Mouse (Mus musculus) telencephalon, adult 2 months (tissue): ENCODE measurements around the gene Ttc12.

Experiments used
- DNase-seq: peaks from one replicate; pipeline ENCODE4 v3.0.0-alpha.2; 2011; ENCODE audit warnings: low read depth, low spot score

Ttc12 gene

GRCm38 (mm10) chr9:49485892-49486311 is at the start of gene Ttc12:
Gene Ttc12, minus strand, starts transcription at chr9:49486225.
- DNase-seq, result no peak

DNA sequence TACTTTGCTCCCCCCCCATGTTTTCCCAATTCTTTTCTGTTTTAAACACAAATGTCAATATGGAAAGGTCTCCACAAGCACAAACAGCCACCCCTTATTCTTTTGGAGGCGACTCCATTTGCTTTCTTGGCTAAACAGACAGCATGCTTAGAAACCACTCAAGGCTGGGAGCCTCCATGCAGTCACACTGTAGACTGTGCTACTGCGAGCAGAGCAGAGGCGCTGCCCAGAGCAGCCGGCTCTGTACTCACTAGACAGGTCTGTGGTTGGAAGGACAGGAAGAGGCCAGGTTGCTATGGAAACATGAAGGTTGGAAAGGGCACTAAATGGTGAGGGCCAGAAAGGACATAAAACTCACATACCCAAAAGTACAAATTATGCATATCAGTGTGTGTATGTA is 48.9 kb upstream of the Ttc12 start:
- DNase-seq, result no peak

- no peak for DNase-seq
Measured at GRCm38 (mm10) chr9:49533912-49534491, 48.0 kb upstream of the Ttc12 start.

DNA sequence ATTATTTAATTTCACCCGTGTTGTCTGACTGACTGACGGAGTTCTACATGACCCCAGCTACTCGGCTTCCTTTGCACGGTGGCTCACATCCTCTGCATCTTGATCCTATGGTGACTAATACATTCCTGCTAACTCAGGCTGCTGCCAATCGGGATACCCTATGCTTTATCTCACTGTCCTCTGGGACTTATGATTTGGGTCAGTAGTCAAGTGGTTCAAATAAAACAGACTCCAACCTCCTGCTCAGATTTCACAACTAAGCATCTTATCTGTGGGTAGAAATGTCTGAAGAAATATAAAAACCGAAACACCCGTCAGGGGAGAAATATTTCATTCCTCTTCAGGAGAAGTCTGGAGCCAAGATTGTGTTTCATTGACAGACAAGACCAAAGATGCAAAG is 47.4 kb upstream of the Ttc12 start:
- DNase-seq, result no peak

DNA sequence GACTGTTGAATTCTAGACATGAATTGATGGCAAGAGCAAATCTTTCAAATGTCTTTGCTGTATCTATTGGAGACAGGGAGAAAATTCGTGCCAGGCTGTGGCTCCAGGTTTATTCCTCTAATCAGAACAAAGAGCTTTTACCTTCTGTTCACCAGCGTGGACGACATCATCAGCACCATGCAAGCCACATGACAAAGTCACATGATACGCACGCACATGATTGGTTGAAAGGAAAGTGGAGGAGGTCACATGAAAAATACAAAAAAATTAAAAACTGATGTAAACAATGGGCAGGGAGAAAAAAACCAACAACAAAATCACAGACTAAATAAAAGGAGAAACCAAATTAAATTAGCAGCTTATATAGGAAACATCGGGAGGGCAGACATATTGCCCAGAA is 45.8 kb upstream of the Ttc12 start:
- no peak for DNase-seq

DNA sequence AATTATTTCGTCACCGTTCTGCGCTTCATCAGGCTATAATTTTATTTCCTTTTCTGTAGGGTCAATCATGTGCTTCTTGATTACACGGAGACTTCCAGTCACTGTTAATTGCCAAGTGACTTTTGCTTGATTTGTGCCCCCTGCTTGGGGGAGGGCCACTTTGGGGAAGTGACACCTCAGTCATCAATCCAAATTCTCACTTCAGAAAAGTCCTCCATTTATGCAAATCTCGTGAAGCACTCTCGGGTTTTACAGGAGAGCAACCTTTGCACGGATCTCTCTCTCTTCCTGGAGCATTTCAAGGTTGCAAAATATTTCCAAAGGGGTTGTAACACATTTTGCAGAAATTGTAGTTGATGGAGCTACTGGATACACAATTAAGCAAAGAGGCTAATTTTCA is 45.2 kb upstream of the Ttc12 start:
- DNase-seq, result no peak

- DNase-seq, result no peak
Measured at GRCm38 (mm10) chr9:49530739-49531138, 44.7 kb upstream of the Ttc12 start.

- no peak for DNase-seq
Measured at GRCm38 (mm10) chr9:49529366-49529959, 43.4 kb upstream of the Ttc12 start.

DNA sequence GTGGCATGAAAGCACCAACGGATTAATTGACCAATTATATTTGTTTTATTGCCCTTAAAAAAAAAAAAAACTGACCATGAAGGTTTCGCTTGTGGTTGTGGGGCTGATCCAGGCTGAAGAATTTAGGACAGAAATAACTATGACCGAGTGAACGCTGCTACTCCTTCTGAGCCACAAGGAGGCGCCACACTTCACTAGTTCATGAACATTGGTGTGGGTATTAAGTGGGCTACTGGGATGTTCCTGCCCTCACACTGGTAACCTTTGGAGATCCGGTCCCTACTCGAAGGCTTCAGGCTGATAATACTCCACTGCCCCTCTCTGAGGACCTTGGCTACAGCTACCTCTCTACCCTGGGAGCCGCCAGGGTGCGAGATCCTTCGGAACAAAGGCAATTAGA is 42.9 kb upstream of the Ttc12 start:
- no peak for DNase-seq

DNA sequence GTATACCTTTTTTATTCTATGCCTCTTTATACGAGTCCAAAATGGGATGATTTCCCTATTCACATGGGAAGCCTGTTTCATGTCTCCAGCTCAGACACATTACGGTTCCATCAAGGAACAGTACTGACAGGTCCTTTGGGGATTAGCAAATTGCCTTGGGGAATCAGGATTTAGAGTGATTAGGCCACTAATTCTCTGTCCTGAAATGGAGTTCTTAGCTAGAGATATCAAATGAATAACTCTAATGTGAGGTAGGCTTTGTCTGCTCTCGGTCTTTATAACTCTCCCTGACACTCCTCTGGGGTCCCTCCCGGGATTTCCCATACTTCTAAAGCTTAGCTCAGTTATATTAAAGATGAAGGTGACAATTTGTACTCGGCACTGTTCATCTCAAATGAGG is 42.0 kb upstream of the Ttc12 start:
- DNase-seq, result no peak

DNA sequence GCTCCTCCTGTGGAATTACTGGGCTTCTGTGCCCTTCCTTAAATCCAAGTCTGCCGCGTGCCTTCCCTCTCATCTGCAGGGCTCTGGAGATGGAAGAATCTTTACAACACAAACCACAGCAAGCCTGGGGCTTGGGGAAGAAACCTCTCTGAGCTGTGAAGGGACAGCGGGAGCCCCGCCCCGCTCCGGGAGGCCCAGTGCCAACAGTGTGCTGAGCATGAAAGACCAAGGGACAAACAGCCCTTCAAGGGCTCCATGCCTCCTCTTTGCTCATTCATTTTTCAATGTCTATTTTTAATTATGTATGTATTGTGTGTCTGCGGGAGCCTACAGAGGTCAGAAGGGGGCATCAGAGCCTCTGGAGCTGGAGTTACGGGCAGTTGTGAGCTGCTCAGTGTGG is 41.3 kb upstream of the Ttc12 start:
- DNase-seq, result no peak

GRCm38 (mm10) chr9:49524721-49525120 is 38.7 kb upstream of the Ttc12 start:
- peak; percentile 22 for DNase-seq

GRCm38 (mm10) chr9:49523881-49524280 is 37.9 kb upstream of the Ttc12 start:
- DNase-seq, result no peak

DNA sequence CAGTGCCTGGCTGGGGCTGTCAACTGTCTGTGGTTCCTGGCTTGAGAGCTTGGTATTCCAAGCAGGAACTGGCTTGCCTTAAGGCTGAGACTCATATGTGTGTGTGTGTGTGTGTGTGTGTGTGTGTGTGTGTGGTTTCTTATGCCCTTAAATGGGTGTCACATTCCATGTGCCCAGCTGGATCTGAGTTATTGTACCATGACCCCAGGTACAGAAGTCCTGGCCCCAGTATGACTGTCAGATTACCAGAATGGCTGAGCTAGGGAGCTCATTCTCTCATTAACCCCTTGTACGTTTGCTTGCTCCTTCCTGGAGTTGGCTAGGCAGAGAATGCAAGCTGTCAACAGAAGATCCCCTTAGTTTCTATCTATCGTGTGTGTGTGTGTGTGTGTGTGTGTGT is 28.3 kb upstream of the Ttc12 start:
- DNase-seq, result no peak

GRCm38 (mm10) chr9:49510666-49511065 is 24.6 kb upstream of the Ttc12 start:
- DNase-seq, result no peak

- no peak for DNase-seq
Measured at GRCm38 (mm10) chr9:49509628-49510027, 23.6 kb upstream of the Ttc12 start.

GRCm38 (mm10) chr9:49509094-49509493 is 23.1 kb upstream of the Ttc12 start:
- DNase-seq, result no peak

DNA sequence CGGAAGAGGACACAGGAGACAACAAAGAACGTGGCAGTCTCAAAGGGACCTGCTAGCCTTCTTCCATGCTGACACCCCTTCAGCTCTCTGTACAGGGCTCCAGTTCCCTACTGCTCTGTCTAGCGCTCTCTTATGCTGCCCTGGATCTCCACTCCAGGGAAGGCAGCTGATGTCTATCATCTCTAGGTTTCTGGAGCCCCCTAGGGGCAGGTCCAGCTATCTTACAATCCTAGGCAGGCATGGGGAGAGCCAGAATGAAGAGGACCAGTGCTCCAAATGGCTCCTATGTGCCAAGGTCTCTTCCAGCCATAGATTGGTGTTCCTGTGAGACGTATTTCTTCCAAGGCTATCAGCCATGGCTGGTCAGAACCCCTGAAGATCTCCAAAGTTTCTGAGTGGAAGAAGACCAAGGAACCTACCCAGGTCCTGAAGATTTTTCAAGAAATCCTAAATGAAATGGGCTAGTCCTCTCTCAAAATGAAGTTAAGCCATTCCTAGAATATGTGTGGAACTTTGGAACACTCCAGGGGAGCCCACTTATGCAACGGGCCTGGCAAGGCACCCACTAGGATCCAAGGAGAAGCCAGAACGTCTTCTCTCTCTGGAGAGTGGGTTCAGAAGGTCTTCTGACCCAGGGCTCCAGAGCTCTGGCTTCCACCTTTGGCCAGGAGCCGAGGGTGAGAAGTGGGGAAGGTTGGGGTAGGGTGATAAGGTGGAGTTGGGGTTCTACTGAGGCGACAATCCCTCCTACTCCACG is 22.0 kb upstream of the Ttc12 start:
- no peak for DNase-seq

GRCm38 (mm10) chr9:49504658-49505057 is 18.6 kb upstream of the Ttc12 start:
- DNase-seq, result no peak

DNA sequence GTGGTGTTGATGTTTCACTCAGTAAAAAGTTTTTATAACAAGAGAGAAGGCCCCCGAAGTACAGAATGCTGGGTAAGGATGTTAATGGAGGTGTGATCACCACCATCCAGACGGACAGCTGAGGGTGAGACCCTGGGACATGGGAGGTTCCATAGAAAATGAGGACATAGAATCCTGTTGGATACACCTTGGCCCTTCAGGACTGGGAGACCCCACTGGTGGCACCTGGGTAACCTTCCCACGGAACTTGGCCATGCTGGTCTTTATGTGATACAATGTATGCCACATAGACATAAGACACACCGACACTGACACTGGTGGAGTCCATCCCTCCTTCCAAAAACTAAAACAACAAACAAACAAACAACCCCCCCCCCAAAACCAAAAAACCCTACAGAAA is 16.2 kb upstream of the Ttc12 start:
- DNase-seq, result no peak

DNA sequence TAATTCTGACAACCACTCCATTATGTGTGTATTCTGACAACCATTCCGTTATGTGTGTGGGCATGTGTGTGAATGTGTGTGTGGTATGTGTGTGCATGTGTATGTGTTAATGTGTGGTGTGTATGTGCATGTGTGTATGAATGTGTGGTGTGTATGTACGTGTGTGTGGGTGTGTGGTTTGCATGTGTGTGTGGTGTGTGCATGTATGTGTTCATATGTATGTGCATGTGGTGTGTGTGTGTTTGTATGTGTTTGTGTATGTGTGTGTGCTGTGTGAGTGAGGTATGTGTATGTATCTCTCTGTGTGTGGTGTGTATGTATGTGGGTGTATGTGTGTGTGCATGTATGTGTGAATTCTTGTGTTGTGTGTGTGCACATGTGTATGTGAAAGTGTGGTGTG is 13.9 kb upstream of the Ttc12 start:
- DNase-seq, result no peak

DNA sequence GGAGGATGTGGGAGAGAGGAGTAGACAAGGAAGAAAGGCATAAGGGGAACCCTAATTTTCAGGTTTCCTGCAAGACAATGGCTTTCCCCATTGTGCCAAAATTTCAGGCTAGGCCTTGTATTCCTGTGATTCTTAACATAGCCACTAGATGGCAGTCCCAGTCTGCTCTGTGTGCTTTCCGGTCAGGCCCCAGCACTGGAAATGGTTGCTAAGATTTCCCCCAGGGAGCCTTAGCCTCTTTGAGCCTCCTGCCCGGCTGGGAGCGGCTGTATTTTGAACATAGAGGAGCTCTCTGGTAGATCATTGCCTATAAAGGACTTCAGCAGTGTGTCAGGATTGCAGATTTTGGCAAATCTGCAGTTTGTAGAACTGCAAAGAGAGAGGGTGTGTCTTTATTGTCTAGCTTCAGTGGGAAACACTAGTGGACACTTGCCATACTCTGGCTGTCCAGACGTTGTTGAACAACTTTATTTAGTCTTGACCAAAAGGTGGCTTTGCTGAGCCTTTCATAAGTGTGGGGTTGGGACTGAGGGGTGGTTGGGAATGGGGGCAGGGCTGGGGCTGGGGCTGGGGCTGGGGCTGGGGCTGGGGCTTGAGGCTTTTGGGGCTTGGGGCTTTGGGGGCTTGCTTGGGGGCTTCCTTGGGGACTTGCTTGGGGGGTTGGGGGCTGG is 8.1 kb upstream of the Ttc12 start:
- DNase-seq, result no peak

DNA sequence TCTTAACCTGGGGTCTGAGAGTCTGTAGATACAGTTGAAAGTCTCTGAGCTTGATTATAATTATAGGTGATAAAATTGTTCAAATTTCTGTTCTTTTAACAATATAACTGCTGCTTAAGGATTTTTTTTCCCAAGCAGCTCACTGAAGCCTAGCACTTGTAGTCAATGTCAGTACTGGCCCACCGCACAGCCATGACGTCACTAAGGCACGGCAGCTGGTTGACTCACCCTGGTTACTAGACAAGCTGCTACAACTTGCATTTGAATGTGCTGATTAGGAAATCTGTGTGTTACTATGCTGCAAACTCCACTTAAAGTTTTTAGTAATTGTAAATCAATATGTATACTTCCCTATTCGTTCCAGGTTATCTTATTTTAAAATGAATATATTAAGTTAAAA is 4.6 kb upstream of the Ttc12 start:
- no peak for DNase-seq
